In genomic region chr12:98370771-98371170, GRCm38 (mm10) we compare ENCODE assay signal across 17 mouse cellular contexts.
"Had no signal": no experiment of that assay in that cellular context is flagged by ENCODE, and none has a peak within 500 bp of the region (broad histone marks: within the 10 kb centered on the region; RNA-seq: fewer than 3 reads in every experiment).

No protein-coding gene starts in this region.

- H3K9ac ChIP-seq: limb, embryonic 13.5 days; liver, embryonic 12.5 days; liver, embryonic 15.5 days; midbrain, embryonic 13.5 days had no signal

- H3K9me3 ChIP-seq: limb, embryonic 10.5 days; limb, embryonic 13.5 days; liver, embryonic 12.5 days; liver, embryonic 15.5 days; megakaryocyte, embryonic 14.5 days; midbrain, embryonic 10.5 days; midbrain, embryonic 13.5 days had no signal

- H3K4me2 ChIP-seq: limb, embryonic 13.5 days; liver, embryonic 12.5 days; liver, embryonic 15.5 days; midbrain, embryonic 13.5 days had no signal

- H3K27me3 ChIP-seq: limb, embryonic 13.5 days; liver, embryonic 12.5 days; liver, embryonic 15.5 days; megakaryocyte, embryonic 14.5 days; midbrain, embryonic 13.5 days had no signal

- DNase-seq: kidney, adult 2 months; kidney, postnatal 25 days; layer of hippocampus, adult 9-11 months; liver; lung, postnatal 4 days; thymus, adult 18-20 months; thymus, postnatal 4 days had no signal

- ATAC-seq: liver, embryonic 12.5 days; midbrain, embryonic 13.5 days; midbrain, embryonic 16.5 days had no signal

- H3K4me1 ChIP-seq: limb, embryonic 13.5 days; liver, embryonic 12.5 days; liver, embryonic 15.5 days; megakaryocyte, embryonic 14.5 days had no signal

- H3K27ac ChIP-seq: kidney, postnatal 0 days; layer of hippocampus, adult 2 months; limb, embryonic 10.5 days; limb, embryonic 13.5 days; liver, embryonic 12.5 days; liver, embryonic 15.5 days; midbrain, embryonic 10.5 days; midbrain, embryonic 13.5 days had no signal

- H3K36me3 ChIP-seq: limb, embryonic 10.5 days; limb, embryonic 13.5 days; liver, embryonic 12.5 days; liver, embryonic 15.5 days; midbrain, embryonic 10.5 days; midbrain, embryonic 13.5 days had no signal

- H3K4me3 ChIP-seq: layer of hippocampus, adult 2 months; limb, embryonic 10.5 days; limb, embryonic 13.5 days; liver, embryonic 12.5 days; liver, embryonic 15.5 days; megakaryocyte, embryonic 14.5 days; midbrain, embryonic 10.5 days; midbrain, embryonic 13.5 days had no signal
